Comparison of ENCODE assay signal across 8 mouse cellular contexts in the genomic region with DNA sequence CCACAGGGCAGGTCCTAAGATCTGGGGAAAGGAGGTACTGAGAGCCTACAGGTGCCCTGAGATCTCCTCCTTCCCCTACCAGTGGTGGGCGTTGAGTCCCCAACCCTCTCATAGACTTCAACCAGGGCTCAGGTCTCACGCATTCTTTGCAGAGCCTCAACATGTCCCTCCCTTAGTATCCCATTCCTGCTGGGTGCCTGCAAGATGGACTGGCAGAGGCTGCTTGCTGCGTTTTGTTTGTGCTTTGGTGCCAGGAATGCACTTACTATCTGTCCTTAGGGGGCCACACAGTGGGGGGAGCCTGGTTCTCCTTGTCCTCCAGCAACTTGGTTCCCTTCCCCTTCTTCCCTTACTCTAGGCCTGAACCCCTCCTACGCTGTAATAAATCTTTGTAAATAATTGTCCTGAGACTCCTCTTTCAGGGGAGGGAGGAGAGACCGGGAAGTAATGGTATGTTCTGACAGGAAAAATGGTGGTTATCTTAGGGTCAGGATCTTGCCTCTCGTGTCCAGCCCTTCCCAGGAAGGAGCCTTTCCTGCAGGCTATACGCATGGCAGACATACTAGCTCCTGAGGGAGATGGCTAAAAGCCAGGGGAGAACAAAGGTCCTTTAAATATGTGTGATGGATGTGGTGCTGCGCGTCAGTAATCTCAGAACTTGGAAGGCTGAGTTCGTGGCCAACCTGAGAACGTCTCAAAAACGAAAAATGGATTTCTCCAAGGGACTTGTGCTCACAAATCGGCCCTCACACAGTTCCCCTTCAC. TPM values are rescaled to one million over a fixed set of nuclear protein-coding genes. Genes with fewer than 3 reads are reported as not detected.
A peak's percentile ranks its signal among the peaks of the same experiment; 100 is the strongest.
DNase-seq lines count a peak whose midpoint lies in the region; ATAC-seq and TF ChIP-seq lines count a peak whose summit lies in the region.

No protein-coding gene starts in this region.

- peak; percentile 6; the same call in 1 of the 2 replicates for ATAC-seq in forebrain, embryonic 16.5 days
- no peak for ATAC-seq in liver, embryonic 11.5 days (replicated peaks; ENCODE audit: low FRiP score)

- peak overlapping the region; percentile 50 for H3K9ac ChIP-seq in forebrain, embryonic 16.5 days (replicated peaks; ENCODE audit: low read depth, low read length)
- peak overlapping the region; percentile 84 for H3K9ac ChIP-seq in liver, embryonic 11.5 days (ENCODE audit: low read depth, low read length)

- H3K27me3 ChIP-seq in thymus, adult 2 months (ENCODE audit: control insufficient read depth, insufficient read depth, low read length), result no peaks in the 10 kb centered on the region
- H3K27me3 ChIP-seq in forebrain, embryonic 16.5 days (replicated peaks; ENCODE audit: control insufficient read depth, insufficient read depth, low read length), result no peaks in the 10 kb centered on the region; the same call in 1 of the 2 replicates
- H3K27me3 ChIP-seq in liver, embryonic 11.5 days (replicated peaks; ENCODE audit: control insufficient read depth, insufficient read depth, low read length), result peaks cover 28% of the 10 kb centered on the region
- no peaks in the 10 kb centered on the region for H3K27me3 ChIP-seq in small intestine, adult 2 months (ENCODE audit: control insufficient read depth, insufficient read depth, low read length)

- H3K4me1 ChIP-seq in thymus, adult 2 months (replicated peaks; ENCODE audit: control insufficient read depth, insufficient read depth, low read length), result peaks cover 42% of the 10 kb centered on the region
- H3K4me1 ChIP-seq in forebrain, embryonic 16.5 days (replicated peaks; ENCODE audit: control insufficient read depth, insufficient read depth, low read length), result peaks cover 42% of the 10 kb centered on the region
- H3K4me1 ChIP-seq in liver, embryonic 11.5 days (replicated peaks; ENCODE audit: control insufficient read depth, insufficient read depth, low read length), result peaks cover 22% of the 10 kb centered on the region
- peaks cover 51% of the 10 kb centered on the region for H3K4me1 ChIP-seq in small intestine, adult 2 months (ENCODE audit: control insufficient read depth, insufficient read depth, insufficient read length, low read length)

- 20% methylated on average over 13 of the region's 13 CpGs for WGBS in thymus, adult 2 months
- 7% methylated on average over 13 of the region's 13 CpGs for WGBS in forebrain, embryonic 16.5 days
- 12% methylated on average over 13 of the region's 13 CpGs for WGBS in liver, embryonic 11.5 days
- WGBS in small intestine, adult 2 months, result 4% methylated on average over 13 of the region's 13 CpGs

- peak overlapping the region; percentile 74 for H3K4me2 ChIP-seq in forebrain, embryonic 16.5 days (ENCODE audit: low read length)
- H3K4me2 ChIP-seq in liver, embryonic 11.5 days, result peak overlapping the region; percentile 73

- DNase-seq in thymus, adult 2 months, result no peak
- DNase-seq in thymus, adult 18-20 months, result no peak
- no peak for DNase-seq in liver, embryonic 11.5 days (ENCODE audit: low spot score)
- no peak for DNase-seq in c-Kit-positive CD71-positive TER-119-positive erythroid progenitor cells, embryonic 14.5 days (ENCODE audit: low spot score)
- DNase-seq in urinary bladder, adult 18-20 months (ENCODE audit: low spot score in 2 of 2), result no peak
- DNase-seq in frontal cortex, postnatal 14 days (ENCODE audit: low spot score in 2 of 2), result no peak

- peak overlapping the region; percentile 46 for H3K4me3 ChIP-seq in thymus, adult 2 months (ENCODE audit: control insufficient read depth, insufficient read depth, low read length)
- H3K4me3 ChIP-seq in forebrain, embryonic 16.5 days (replicated peaks; ENCODE audit: low read length), result peak overlapping the region; percentile 86
- H3K4me3 ChIP-seq in liver, embryonic 11.5 days (ENCODE audit: low read depth, low read length), result peak overlapping the region; percentile 74
- H3K4me3 ChIP-seq in small intestine, adult 2 months (ENCODE audit: low read depth, low read length), result peak overlapping the region; percentile 58

- TF ChIP-seq POLR2A in thymus, adult 2 months (IDR thresholded peaks at IDR 0.05; ENCODE audit: control insufficient read depth, extremely low read depth, insufficient read depth, low read length, poor library complexity), result no peak
- no peak for TF ChIP-seq POLR2A in small intestine, adult 2 months (IDR thresholded peaks at IDR 0.05; ENCODE audit: low read depth, low read length)

- H3K9me3 ChIP-seq in forebrain, embryonic 16.5 days (ENCODE audit: control insufficient read depth, low read length), result no peaks in the 10 kb centered on the region
- H3K9me3 ChIP-seq in liver, embryonic 11.5 days (ENCODE audit: control insufficient read depth, low read length), result no peaks in the 10 kb centered on the region

- TF ChIP-seq CTCF in thymus, adult 2 months (IDR thresholded peaks at IDR 0.05; ENCODE audit: borderline replicate concordance, control insufficient read depth, extremely low read depth, insufficient read depth, low read length, poor library complexity), result no peak
- no peak for TF ChIP-seq CTCF in small intestine, adult 2 months (IDR thresholded peaks at IDR 0.05; ENCODE audit: extremely low read depth, insufficient read length, insufficient replicate concordance, low read depth, low read length)

- H3K27ac ChIP-seq in thymus, adult 2 months (ENCODE audit: control insufficient read depth, insufficient read depth, low read length), result peak overlapping the region; percentile 76
- H3K27ac ChIP-seq in forebrain, embryonic 16.5 days (ENCODE audit: low read length), result peak overlapping the region; percentile 39
- H3K27ac ChIP-seq in liver, embryonic 11.5 days (ENCODE audit: low read depth, low read length), result peak overlapping the region; percentile 80
- H3K27ac ChIP-seq in small intestine, adult 2 months (ENCODE audit: insufficient read depth, low read depth, low read length), result peak overlapping the region; percentile 90

- H3K36me3 ChIP-seq in thymus, adult 2 months (ENCODE audit: control insufficient read depth, insufficient read depth, low read length), result no peaks in the 10 kb centered on the region
- H3K36me3 ChIP-seq in forebrain, embryonic 16.5 days (ENCODE audit: control insufficient read depth, insufficient read depth), result no peaks in the 10 kb centered on the region
- no peaks in the 10 kb centered on the region for H3K36me3 ChIP-seq in liver, embryonic 11.5 days (ENCODE audit: control insufficient read depth, insufficient read depth, low read length)
- H3K36me3 ChIP-seq in small intestine, adult 2 months (ENCODE audit: control insufficient read depth, insufficient read depth, low read length), result peaks cover 23% of the 10 kb centered on the region; the same call in 1 of the 2 replicates

RNA-seq across cellular contexts. Expression of gene Stard3, which starts 0.6 kb away (rescaled TPM):
- polyA plus RNA-seq in thymus, adult 2 months (2012; rRNA removed), result 260 and 271 TPM in 2 replicates
- 52.8 and 56.3 TPM in 2 replicates for polyA plus RNA-seq in forebrain, embryonic 16.5 days (2015; fragmentation: Nextera tagmentation; extraction: Ambion mirVana)
- 25.3 and 28.9 TPM in 2 replicates for polyA plus RNA-seq in liver, embryonic 11.5 days (2014; fragmentation: Nextera tagmentation; extraction: Ambion mirVana)
- polyA plus RNA-seq in small intestine, adult 2 months (2012; rRNA removed), result 47.0 and 76.5 TPM in 2 replicates

RNA-seq across cellular contexts. Expression of gene Ppp1r1b, which starts 9.4 kb away (rescaled TPM):
- polyA plus RNA-seq in thymus, adult 2 months (2012; rRNA removed), result 5.9 and 11.5 TPM in 2 replicates
- 69.7 and 72.4 TPM in 2 replicates for polyA plus RNA-seq in forebrain, embryonic 16.5 days (2015; fragmentation: Nextera tagmentation; extraction: Ambion mirVana)
- polyA plus RNA-seq in liver, embryonic 11.5 days (2014; fragmentation: Nextera tagmentation; extraction: Ambion mirVana), result 0.38 TPM in 1 of 2 replicates, not detected in the other
- polyA plus RNA-seq in small intestine, adult 2 months (2012; rRNA removed), result 86.8 and 270 TPM in 2 replicates

RNA-seq across cellular contexts. Expression of gene Tcap, which starts 26.0 kb away (rescaled TPM):
- 9.9 and 83.8 TPM in 2 replicates for polyA plus RNA-seq in thymus, adult 2 months (2012; rRNA removed)
- polyA plus RNA-seq in forebrain, embryonic 16.5 days (2015; fragmentation: Nextera tagmentation; extraction: Ambion mirVana), result 0.23 and 0.26 TPM in 2 replicates
- polyA plus RNA-seq in liver, embryonic 11.5 days (2014; fragmentation: Nextera tagmentation; extraction: Ambion mirVana), result 0.65 and 0.89 TPM in 2 replicates
- polyA plus RNA-seq in small intestine, adult 2 months (2012; rRNA removed), result 0.24 and 0.42 TPM in 2 replicates

RNA-seq across cellular contexts. Expression of gene Neurod2, which starts 28.1 kb away (rescaled TPM):
- polyA plus RNA-seq in thymus, adult 2 months (2012; rRNA removed), result 0.12 and 0.22 TPM in 2 replicates
- polyA plus RNA-seq in forebrain, embryonic 16.5 days (2015; fragmentation: Nextera tagmentation; extraction: Ambion mirVana), result 110 and 133 TPM in 2 replicates
- 0.10 and 0.18 TPM in 2 replicates for polyA plus RNA-seq in liver, embryonic 11.5 days (2014; fragmentation: Nextera tagmentation; extraction: Ambion mirVana)
- 0.11 and 0.13 TPM in 2 replicates for polyA plus RNA-seq in small intestine, adult 2 months (2012; rRNA removed)

RNA-seq across cellular contexts. Expression of gene Pnmt, which starts 28.7 kb away (rescaled TPM):
- 0.77 and 1.3 TPM in 2 replicates for polyA plus RNA-seq in thymus, adult 2 months (2012; rRNA removed)
- 0.21 and 0.86 TPM in 2 replicates for polyA plus RNA-seq in forebrain, embryonic 16.5 days (2015; fragmentation: Nextera tagmentation; extraction: Ambion mirVana)
- 0.53 and 0.88 TPM in 2 replicates for polyA plus RNA-seq in liver, embryonic 11.5 days (2014; fragmentation: Nextera tagmentation; extraction: Ambion mirVana)
- polyA plus RNA-seq in small intestine, adult 2 months (2012; rRNA removed), result not detected in 2 replicates

Comparison
In these comparisons a context has a peak if more than half of its experiments do, and no peak if none do; other contexts are left out.
1. H3K27ac ChIP-seq: peak in every context shown above with its lines; median percentile 90 in small intestine, adult 2 months; 80 in liver, embryonic 11.5 days; 76 in thymus, adult 2 months; 39 in forebrain, embryonic 16.5 days.